Mouse (Mus musculus) kidney, embryonic 16.5 days (tissue): ENCODE data around the gene Cntn5. TPM values are rescaled to one million over a fixed set of nuclear protein-coding genes. Genes with fewer than 3 reads are reported as not detected.

Experiments
- ATAC-seq: fragments of 200-750 bp; cut with Nextera tagmentation; 2 replicates; pipeline ENCODE4 v1.8.0; 2017; ENCODE audit warnings: moderate TSS enrichment; ENCODE audit not compliant: low FRiP score, low TSS enrichment
- H3K27ac ChIP-seq: fragments of 300-500 bp; sonication (generic); 2 replicates; pipeline ENCODE4 v1.5.1; 2014; ENCODE audit warnings: low read length
- H3K27me3 ChIP-seq: fragments of 300-500 bp; sonication (generic); 2 replicates; pipeline ENCODE4 v1.6.1; 2014; ENCODE audit warnings: low read length, control low read depth, mixed read lengths; ENCODE audit not compliant: insufficient read depth
- H3K36me3 ChIP-seq: fragments of 300-500 bp; sonication (generic); 2 replicates; pipeline ENCODE4 v1.6.1; 2014; ENCODE audit warnings: low read length, control low read depth, mixed read lengths; ENCODE audit not compliant: insufficient read depth
- H3K4me1 ChIP-seq: fragments of 300-500 bp; sonication (generic); 2 replicates; pipeline ENCODE4 v1.6.1; 2014; ENCODE audit warnings: low read length, control low read depth, mixed read lengths; ENCODE audit not compliant: insufficient read depth
- H3K4me2 ChIP-seq: fragments of 300-500 bp; sonication (generic); replicated peaks from 2 replicates; pipeline ENCODE4 v1.6.1; 2014; ENCODE audit warnings: low read depth, low read length
- H3K4me3 ChIP-seq: fragments of 300-500 bp; sonication (generic); 2 replicates; pipeline ENCODE4 v1.5.1; 2014; ENCODE audit warnings: mild to moderate bottlenecking, low read length
- H3K9ac ChIP-seq: fragments of 300-500 bp; sonication (generic); replicated peaks from 2 replicates; pipeline ENCODE4 v1.6.1; 2014; ENCODE audit warnings: low read length
- H3K9me3 ChIP-seq: fragments of 300-500 bp; sonication (generic); 2 replicates; pipeline ENCODE4 v1.6.1; 2016; ENCODE audit warnings: low read length, control low read depth
- WGBS: fragments of 180-500 bp; shearing (Covaris S2); extraction: QIAGEN DNeasy Blood & Tissue Kit; methylation state at CpG from one replicate; pipeline ENCODE4 v1.1.7; 2014; 5-methylcytosine and 5-hydroxymethylcytosine counted together
- polyA plus RNA-seq: library from polyadenylated mRNA; unstranded; fragments of >200 nt; fragmentation: Nextera tagmentation; extraction: Ambion mirVana; gene quantifications from 2 replicates; pipeline ENCODE4 v1.2.1, GENCODE M21; 2015

The Cntn5 gene
- polyA plus RNA-seq, 1 experiment from 2014 or later, result 0.31 TPM

DNA sequence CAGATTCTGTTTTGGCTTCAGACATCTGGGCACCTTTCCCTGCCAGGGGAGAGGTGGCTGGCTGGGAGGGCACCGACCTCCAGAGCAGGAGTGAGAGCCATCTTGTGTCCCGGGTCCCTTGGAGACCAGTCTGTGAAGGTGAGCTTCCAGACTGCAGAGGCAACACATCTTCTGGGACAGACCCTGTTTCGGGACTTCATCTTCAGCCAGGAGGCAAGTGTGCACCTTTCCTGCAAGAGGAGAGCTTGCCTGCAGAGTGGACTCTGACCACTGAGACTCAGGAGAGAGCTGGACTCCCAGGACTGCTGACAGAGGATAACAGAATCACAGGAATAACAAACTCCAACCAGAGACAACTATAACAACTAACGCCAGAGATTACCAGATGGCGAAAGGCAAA, 1195.9 kb downstream of the Cntn5 start:
- whole genome bisulfite sequencing, result 87% methylated on average over 5 of the region's 5 CpGs
- Histone ChIP-seq H3K27me3 (no peaks in the 10 kb centered on the region), H3K9me3 (no peaks in the 10 kb centered on the region), H3K36me3 (no peaks in the 10 kb centered on the region), H3K4me3 (no peak overlapping the region), H3K27ac (no peak overlapping the region), H3K4me2 (no peak overlapping the region), H3K9ac (no peak overlapping the region), H3K4me1 (no peaks in the 10 kb centered on the region)
- no peak for ATAC-seq

DNA sequence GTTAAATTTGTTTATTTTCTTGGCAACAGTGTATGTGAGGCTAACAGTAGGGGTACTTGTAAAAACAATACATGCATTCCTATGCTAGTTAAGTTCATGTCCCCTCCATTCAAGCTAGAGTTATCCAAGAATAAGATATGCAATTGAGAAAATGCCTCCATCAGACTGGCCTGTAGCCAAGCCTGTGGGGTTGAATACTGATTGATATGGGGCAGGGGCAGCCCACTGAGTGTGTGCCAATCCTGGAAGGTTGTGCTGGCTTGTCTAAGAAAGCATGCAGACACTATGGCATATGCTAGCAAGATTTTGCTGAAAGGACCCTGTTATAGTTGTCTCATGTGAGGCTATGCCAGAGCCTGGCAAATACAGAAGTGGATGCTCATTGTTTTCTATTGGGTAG, 1196.8 kb downstream of the Cntn5 start:
- Histone ChIP-seq H3K4me3 (no peak overlapping the region), H3K9ac (no peak overlapping the region), H3K9me3 (no peaks in the 10 kb centered on the region), H3K27me3 (no peaks in the 10 kb centered on the region), H3K4me2 (no peak overlapping the region), H3K36me3 (no peaks in the 10 kb centered on the region), H3K27ac (no peak overlapping the region), H3K4me1 (no peaks in the 10 kb centered on the region)
- ATAC-seq, result no peak

DNA sequence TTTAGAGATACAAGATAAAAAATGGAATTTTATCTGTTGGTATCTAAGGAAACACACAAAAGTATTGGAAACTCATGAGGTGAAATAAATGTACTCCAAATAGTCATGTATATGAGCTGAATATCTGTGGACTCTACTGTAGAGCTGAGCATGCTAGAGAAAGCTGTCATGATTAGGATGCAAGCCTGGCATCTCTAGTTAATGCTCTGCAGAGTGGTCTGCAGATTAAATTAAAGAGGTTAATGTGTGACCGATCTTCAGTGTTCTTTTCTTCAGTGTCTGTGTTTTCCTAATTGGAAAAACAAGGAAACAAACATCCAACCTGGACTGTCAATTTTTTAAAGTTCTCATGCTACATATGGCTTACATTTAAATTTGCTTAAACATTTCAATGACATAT, 1199.4 kb downstream of the Cntn5 start:
- Histone ChIP-seq H3K36me3 (no peaks in the 10 kb centered on the region), H3K27ac (no peak overlapping the region), H3K4me3 (no peak overlapping the region), H3K27me3 (no peaks in the 10 kb centered on the region), H3K4me1 (no peaks in the 10 kb centered on the region), H3K4me2 (no peak overlapping the region), H3K9ac (no peak overlapping the region), H3K9me3 (no peaks in the 10 kb centered on the region)
- peak; percentile 80; the same call in 1 of the 2 replicates for ATAC-seq
- WGBS, result 88% methylated on average over 1 of the region's 1 CpGs

DNA sequence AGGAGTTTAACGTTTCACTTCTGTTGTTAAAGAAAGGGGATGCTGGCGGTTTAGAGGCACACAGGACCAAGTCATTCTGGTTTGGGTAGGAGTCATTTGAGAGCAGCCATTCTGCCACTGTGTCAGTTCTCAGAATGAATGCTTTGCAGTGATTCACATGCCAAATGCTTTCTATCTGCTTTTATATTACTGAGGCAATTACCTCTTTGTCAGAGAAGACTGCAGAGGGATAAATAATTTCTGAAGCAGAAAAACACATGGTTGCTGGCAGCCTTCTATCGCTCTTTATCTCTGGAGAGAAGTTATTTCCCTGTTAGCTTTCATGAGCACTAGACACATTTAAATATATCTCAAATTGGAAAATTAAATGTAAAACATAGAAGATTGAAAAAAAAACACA, 1207.9 kb downstream of the Cntn5 start:
- 51% methylated on average over 3 of the region's 3 CpGs for WGBS
- no peak overlapping the region for H3K27ac ChIP-seq
- no peaks in the 10 kb centered on the region for H3K9me3 ChIP-seq
- H3K9ac ChIP-seq, result no peak overlapping the region
- H3K36me3 ChIP-seq, result no peaks in the 10 kb centered on the region
- no peak for ATAC-seq
- no peak overlapping the region for H3K4me3 ChIP-seq
- no peaks in the 10 kb centered on the region for H3K27me3 ChIP-seq
- no peak overlapping the region for H3K4me2 ChIP-seq
- H3K4me1 ChIP-seq, result no peaks in the 10 kb centered on the region

DNA sequence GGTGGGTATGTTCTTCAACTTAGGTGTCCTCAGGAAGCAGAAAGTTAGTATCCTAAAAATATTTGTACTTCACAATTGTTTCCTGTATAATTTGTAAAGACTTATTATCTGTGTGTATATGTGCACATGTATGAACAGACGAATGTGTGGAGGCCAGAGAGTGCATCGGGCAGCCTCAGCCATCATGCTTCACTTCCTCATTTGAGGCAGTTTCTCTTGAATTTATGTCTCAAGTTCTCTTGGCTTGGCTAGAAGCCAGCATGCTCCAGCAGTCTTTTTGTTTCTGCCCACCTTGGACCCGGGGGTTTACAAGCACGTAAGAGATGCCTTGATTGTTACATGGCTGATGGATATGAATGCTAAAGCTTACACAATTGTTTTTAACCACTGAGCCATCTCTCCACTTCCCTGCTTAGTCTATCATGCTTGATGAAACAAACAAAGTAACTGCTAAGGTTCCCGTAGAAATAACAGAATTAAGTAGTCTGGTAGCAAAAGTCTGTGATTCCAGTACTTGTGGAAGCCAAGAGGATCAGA, 1222.2 kb downstream of the Cntn5 start:
- ATAC-seq, result no peak
- Histone ChIP-seq H3K4me2 (no peak overlapping the region), H3K36me3 (no peaks in the 10 kb centered on the region), H3K4me1 (no peaks in the 10 kb centered on the region), H3K9me3 (no peaks in the 10 kb centered on the region), H3K27me3 (no peaks in the 10 kb centered on the region), H3K4me3 (no peak overlapping the region), H3K27ac (no peak overlapping the region), H3K9ac (no peak overlapping the region)
- WGBS, result 50% methylated on average over 5 of the region's 5 CpGs

DNA sequence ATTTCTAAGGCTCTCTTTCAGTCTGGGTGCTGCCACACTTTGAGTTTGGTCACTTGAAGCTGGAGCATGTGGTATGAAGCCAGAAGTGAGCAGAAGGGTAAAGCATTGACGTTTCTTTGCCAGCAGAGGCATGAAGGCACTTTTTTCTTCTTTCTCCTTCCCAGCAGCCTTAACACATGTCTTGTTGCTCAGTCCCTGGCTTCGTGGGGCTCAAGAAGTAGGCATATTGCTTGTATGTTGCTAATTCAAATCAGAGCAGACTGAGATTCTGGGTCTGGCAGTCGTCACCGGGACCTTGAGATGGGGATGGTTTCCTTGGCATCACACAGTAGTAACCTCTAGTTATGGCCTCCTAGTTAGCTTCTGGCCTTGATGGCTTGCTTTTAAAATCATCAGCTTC, 1228.5 kb downstream of the Cntn5 start:
- no peaks in the 10 kb centered on the region for H3K27me3 ChIP-seq
- H3K4me2 ChIP-seq, result no peak overlapping the region
- 0 out of 2 replicates have a peak, but pooled peaks cover 4% of the 10 kb centered on the region for H3K4me1 ChIP-seq
- 83% methylated on average over 4 of the region's 4 CpGs for WGBS
- no peak overlapping the region for H3K4me3 ChIP-seq
- no peak for ATAC-seq
- no peak overlapping the region for H3K27ac ChIP-seq
- H3K9ac ChIP-seq, result no peak overlapping the region
- H3K9me3 ChIP-seq, result no peaks in the 10 kb centered on the region
- H3K36me3 ChIP-seq, result no peaks in the 10 kb centered on the region

DNA sequence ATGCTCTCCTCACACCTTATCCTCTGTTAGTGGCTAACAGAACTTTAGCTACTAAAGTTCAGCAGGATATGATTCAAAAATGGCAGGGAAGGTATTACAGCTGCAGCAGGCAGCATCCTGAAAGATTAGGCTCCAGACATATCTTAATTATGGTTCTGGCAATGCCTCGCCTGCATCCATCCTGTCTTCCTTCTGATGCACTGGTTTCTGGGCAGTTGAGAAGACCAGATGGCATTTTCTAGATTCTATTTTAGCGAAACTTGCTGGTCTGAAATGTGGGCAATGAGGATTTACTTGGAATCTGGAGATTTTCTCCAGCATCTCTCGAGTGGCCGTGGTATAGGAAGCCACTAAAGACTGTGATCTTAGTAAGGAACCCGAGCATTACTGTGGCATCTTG, 1230.0 kb downstream of the Cntn5 start:
- H3K9me3 ChIP-seq, result no peaks in the 10 kb centered on the region
- H3K27me3 ChIP-seq, result no peaks in the 10 kb centered on the region
- H3K27ac ChIP-seq, result no peak overlapping the region
- H3K4me1 ChIP-seq, result 0 out of 2 replicates have a peak, but pooled peaks cover 4% of the 10 kb centered on the region
- 90% methylated on average over 5 of the region's 5 CpGs for WGBS
- no peak overlapping the region for H3K4me3 ChIP-seq
- no peak for ATAC-seq
- no peak overlapping the region for H3K4me2 ChIP-seq
- H3K9ac ChIP-seq, result no peak overlapping the region
- H3K36me3 ChIP-seq, result no peaks in the 10 kb centered on the region

DNA sequence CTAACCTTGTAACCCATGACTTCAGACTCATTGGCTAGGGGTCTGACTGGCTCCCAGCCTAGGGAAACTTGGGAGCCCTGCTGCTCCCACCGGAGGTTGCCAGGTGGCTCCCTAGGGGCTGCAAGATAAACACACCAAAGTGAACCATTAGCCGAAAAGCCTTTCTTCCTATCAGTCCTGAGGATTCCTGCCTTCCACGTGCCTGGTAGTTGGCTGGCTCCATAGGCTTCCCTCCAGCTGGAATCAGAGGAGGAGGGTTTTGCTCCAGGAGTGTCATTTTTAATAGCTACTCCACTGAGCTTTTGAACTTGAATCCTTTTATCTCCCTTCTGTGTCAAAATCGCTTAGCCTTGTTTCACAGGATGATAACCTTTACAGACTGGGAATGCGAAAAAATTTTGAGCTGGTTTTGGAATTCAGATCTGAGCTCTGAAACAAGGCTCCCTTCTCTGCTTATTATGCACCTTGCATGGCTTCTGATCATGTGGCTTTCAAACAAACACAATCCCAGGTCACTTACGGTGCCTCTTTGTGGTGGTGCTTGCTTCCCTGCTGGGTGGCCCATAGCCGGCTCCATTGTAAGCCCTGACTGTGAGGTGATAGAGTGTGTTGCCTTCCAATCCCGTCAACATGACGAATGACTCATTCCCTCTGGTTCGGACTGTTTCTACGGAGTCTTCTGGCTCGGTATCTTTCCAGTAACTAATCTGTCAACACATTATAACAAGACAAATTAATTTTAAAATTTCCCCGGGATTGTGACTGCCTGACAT, 1231.1 kb downstream of the Cntn5 start:
- no peaks in the 10 kb centered on the region for H3K9me3 ChIP-seq
- no peak overlapping the region for H3K4me2 ChIP-seq
- no peak overlapping the region for H3K4me3 ChIP-seq
- H3K36me3 ChIP-seq, result no peaks in the 10 kb centered on the region
- H3K27ac ChIP-seq, result no peak overlapping the region
- no peak overlapping the region for H3K9ac ChIP-seq
- WGBS, result 15% methylated on average over 13 of the region's 13 CpGs
- H3K27me3 ChIP-seq, result no peaks in the 10 kb centered on the region
- ATAC-seq, result 0 out of 2 replicates have a peak, but pooled peaks have one; percentile 46
- 0 out of 2 replicates have a peak, but pooled peaks cover 4% of the 10 kb centered on the region for H3K4me1 ChIP-seq

DNA sequence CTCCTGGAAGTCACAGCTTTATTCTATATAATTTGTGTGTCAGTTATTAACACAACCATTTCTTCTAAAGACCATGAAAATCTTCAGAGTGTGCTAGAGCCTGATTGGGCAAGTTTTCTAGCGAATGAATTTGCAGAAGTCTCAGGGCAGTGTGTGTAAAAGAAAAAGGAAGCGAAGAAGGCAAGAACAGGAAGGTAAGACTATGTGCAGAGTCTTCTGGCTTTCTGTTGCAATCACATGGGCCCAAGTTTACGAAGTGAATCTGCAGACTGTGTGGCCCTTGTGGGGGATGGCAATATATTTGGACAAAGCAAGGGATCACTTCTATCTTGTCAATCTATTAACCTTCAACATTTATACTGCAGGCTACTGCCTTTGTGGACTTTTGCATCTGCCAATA, 1251.1 kb downstream of the Cntn5 start:
- Histone ChIP-seq H3K36me3 (no peaks in the 10 kb centered on the region), H3K27ac (no peak overlapping the region), H3K4me2 (no peak overlapping the region), H3K9ac (no peak overlapping the region), H3K4me3 (no peak overlapping the region), H3K4me1 (no peaks in the 10 kb centered on the region), H3K27me3 (no peaks in the 10 kb centered on the region), H3K9me3 (no peaks in the 10 kb centered on the region)
- ATAC-seq, result no peak
- 79% methylated on average over 3 of the region's 3 CpGs for WGBS

DNA sequence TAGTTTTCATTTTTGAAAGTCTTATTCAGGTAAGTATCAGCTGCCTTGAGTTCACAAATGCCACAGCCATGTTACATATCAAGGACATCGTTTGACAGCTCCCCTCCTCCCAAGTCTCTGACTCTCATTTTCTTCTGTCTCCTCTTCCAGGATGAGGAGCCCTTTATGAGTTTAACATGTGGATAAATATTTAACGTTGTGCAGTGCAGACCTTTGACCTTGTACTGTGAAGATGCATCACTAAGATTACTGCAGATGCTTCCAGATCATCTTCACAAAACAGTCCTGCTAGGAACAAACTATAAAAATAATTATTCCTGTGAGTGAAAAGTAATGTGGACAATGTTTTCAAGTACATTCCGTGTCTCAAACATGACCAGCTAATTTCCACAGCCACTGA, 1257.2 kb downstream of the Cntn5 start:
- 66% methylated on average over 3 of the region's 3 CpGs for WGBS
- ATAC-seq, result no peak
- no peak overlapping the region for H3K27ac ChIP-seq

More for the DNA sequence above, 1257.2 kb downstream of the Cntn5 start:
- no peak overlapping the region for H3K4me2 ChIP-seq
- H3K9me3 ChIP-seq, result no peaks in the 10 kb centered on the region
- no peaks in the 10 kb centered on the region for H3K36me3 ChIP-seq
- no peaks in the 10 kb centered on the region for H3K27me3 ChIP-seq
- H3K4me3 ChIP-seq, result no peak overlapping the region
- H3K9ac ChIP-seq, result no peak overlapping the region
- H3K4me1 ChIP-seq, result no peaks in the 10 kb centered on the region
